Mouse (Mus musculus) forebrain, embryonic 16.5 days (tissue): ENCODE measurements around the gene Magea5. TPM values are rescaled to one million over a fixed set of nuclear protein-coding genes. Genes with fewer than 3 reads are reported as not detected.
"Not testable (repeated sequence)": the region's sequence is repeated elsewhere in the genome, so short reads cannot be mapped to it uniquely, and the experiment has no call there.

Experiments
- ATAC-seq: fragments of 200-750 bp; cut with Nextera tagmentation; 2 replicates; pipeline ENCODE4 v1.8.0; 2017; ENCODE audit warnings: mild to moderate bottlenecking, moderate library complexity
- H3K27ac ChIP-seq: fragments of 300-500 bp; sonication (generic); 2 replicates; pipeline ENCODE4 v1.5.1; 2014; ENCODE audit warnings: low read length, control low read depth
- H3K27me3 ChIP-seq: fragments of 300-500 bp; sonication (generic); replicated peaks from 2 replicates; pipeline ENCODE4 v1.6.1; 2014; ENCODE audit warnings: low read length; ENCODE audit not compliant: control insufficient read depth, insufficient read depth
- H3K36me3 ChIP-seq: fragments of 300-500 bp; sonication (generic); 2 replicates; pipeline ENCODE4 v1.6.1; 2014; ENCODE audit not compliant: control insufficient read depth, insufficient read depth
- H3K4me1 ChIP-seq: fragments of 300-500 bp; sonication (generic); replicated peaks from 2 replicates; pipeline ENCODE4 v1.6.1; 2014; ENCODE audit warnings: low read length; ENCODE audit not compliant: control insufficient read depth, insufficient read depth
- H3K4me2 ChIP-seq: fragments of 300-500 bp; sonication (generic); 2 replicates; pipeline ENCODE4 v1.6.1; 2014; ENCODE audit warnings: mild to moderate bottlenecking, low read length, control low read depth
- H3K4me3 ChIP-seq: fragments of 300-500 bp; sonication (generic); replicated peaks from 2 replicates; pipeline ENCODE4 v1.5.1; 2014; ENCODE audit warnings: mild to moderate bottlenecking, low read length, control low read depth
- H3K9ac ChIP-seq: fragments of 300-500 bp; sonication (generic); replicated peaks from 2 replicates; pipeline ENCODE4 v1.6.1; 2014; ENCODE audit warnings: low read depth, low read length, control low read depth
- H3K9me3 ChIP-seq: fragments of 300-500 bp; sonication (generic); 2 replicates; pipeline ENCODE4 v1.6.1; 2016; ENCODE audit warnings: low read length; ENCODE audit not compliant: control insufficient read depth
- WGBS: fragments of 180-500 bp; shearing (Covaris S2); extraction: QIAGEN DNeasy Blood & Tissue Kit; methylation state at CpG from one replicate; pipeline ENCODE4 v1.1.7; 2014; 5-methylcytosine and 5-hydroxymethylcytosine counted together
- polyA plus RNA-seq: library from polyadenylated mRNA; unstranded; fragments of >200 nt; fragmentation: Nextera tagmentation; extraction: Ambion mirVana; gene quantifications from 2 replicates; pipeline ENCODE4 v1.2.1, GENCODE M21; 2015

Magea5 gene
- not detected in 2 replicates for polyA plus RNA-seq

DNA sequence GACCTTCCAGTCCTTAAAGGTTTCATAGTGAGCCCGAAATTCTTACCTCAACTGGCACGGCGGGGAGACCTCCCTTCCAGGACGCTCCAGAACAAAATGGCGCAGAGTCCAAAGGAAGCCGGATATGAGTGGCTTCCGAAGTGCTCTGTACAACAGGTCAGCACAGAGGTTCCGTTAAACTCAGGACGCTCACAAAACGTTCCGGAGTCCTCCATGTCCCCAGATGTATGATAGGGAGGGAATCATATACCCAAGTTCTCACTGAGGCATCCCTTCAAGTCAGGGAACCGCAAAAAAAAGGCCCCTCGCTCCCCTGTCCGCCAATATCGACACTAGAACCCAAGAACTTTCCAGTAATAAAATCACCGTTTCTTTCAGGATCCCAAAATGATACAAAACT, at the start of gene Magea5:
Magea5 (minus strand) TSS at position 101 of the 400 bp plus-strand sequence.
- WGBS: 90% methylated on average over 14 of the region's 16 CpGs
- H3K4me2 ChIP-seq, H3K4me3 ChIP-seq, H3K36me3 ChIP-seq, H3K27me3 ChIP-seq, H3K9me3 ChIP-seq, ATAC-seq, H3K4me1 ChIP-seq, H3K9ac ChIP-seq, H3K27ac ChIP-seq: not testable (repeated sequence)

GRCm38 (mm10) chrX:155098024-155098423, 35.1 kb upstream of the Magea5 start:
- ATAC-seq: no peak
- Histone ChIP-seq H3K36me3 (no peaks in the 10 kb centered on the region), H3K4me3 (no peak overlapping the region), H3K27me3 (no peaks in the 10 kb centered on the region), H3K27ac (no peak overlapping the region), H3K4me1 (no peaks in the 10 kb centered on the region), H3K9me3 (no peaks in the 10 kb centered on the region; the same call in 1 of the 2 replicates), H3K4me2 (no peak overlapping the region), H3K9ac (no peak overlapping the region)

GRCm38 (mm10) chrX:155093566-155093965, 30.6 kb upstream of the Magea5 start, which contains the start of gene Magea2:
Magea2 (minus strand) TSS chrX:155093666.
- not testable (repeated sequence) for H3K4me2 ChIP-seq, H3K9ac ChIP-seq, ATAC-seq, H3K4me1 ChIP-seq, H3K4me3 ChIP-seq, H3K27ac ChIP-seq, H3K9me3 ChIP-seq, H3K27me3 ChIP-seq, H3K36me3 ChIP-seq
- 80% methylated on average over 3 of the region's 4 CpGs for WGBS

GRCm38 (mm10) chrX:155089693-155090092, 26.7 kb upstream of the Magea5 start, which contains the start of gene Magea1:
Magea1 (minus strand) TSS chrX:155089793.
- not testable (repeated sequence) for H3K4me3 ChIP-seq, H3K4me1 ChIP-seq, ATAC-seq, H3K36me3 ChIP-seq, H3K27me3 ChIP-seq, H3K27ac ChIP-seq, H3K9me3 ChIP-seq, H3K4me2 ChIP-seq, H3K9ac ChIP-seq
- 100% methylated on average over 1 of the region's 2 CpGs for WGBS

Other genes starting within 250 kb of the Magea5 start
- gene Cldn34b1, start 172.9 kb downstream of the Magea5 start, polyA plus RNA-seq: not detected in 2 replicates
- gene Magea6, start 127.2 kb downstream of the Magea5 start, polyA plus RNA-seq: not detected in 2 replicates
- not detected in 2 replicates for gene Magea3, start 113.6 kb downstream of the Magea5 start, polyA plus RNA-seq
- not detected in 2 replicates for gene Magea8, start 67.3 kb downstream of the Magea5 start, polyA plus RNA-seq
- not detected in 2 replicates for gene Magea1, start 26.6 kb upstream of the Magea5 start, polyA plus RNA-seq
- not detected in 2 replicates for gene Magea2, start 30.5 kb upstream of the Magea5 start, polyA plus RNA-seq
- not detected in 2 replicates for gene Cldn34b2, start 65.3 kb upstream of the Magea5 start, polyA plus RNA-seq
- 53.7 and 62.9 TPM in 2 replicates for gene Sat1, start 153.3 kb upstream of the Magea5 start, polyA plus RNA-seq
- gene Acot9, start 199.3 kb upstream of the Magea5 start, polyA plus RNA-seq: 34.3 and 37.4 TPM in 2 replicates